Mouse (Mus musculus) lung, postnatal 14 days (tissue): Measurements from ENCODE around the gene Pum1.
A peak's percentile ranks its signal among the peaks of the same experiment; 100 is the strongest.
"Not testable (repeated sequence)": the region's sequence is repeated elsewhere in the genome, so short reads cannot be mapped to it uniquely, and the experiment has no call there.

ENCODE experiments used
- DNase-seq: peaks from one replicate; pipeline ENCODE4 v3.0.0; 2021

The Pum1 gene

GRCm38 (mm10) chr4:130668991-130669390 lies 5.9 kb downstream of the Pum1 start:
- DNase-seq, result no peak

DNA sequence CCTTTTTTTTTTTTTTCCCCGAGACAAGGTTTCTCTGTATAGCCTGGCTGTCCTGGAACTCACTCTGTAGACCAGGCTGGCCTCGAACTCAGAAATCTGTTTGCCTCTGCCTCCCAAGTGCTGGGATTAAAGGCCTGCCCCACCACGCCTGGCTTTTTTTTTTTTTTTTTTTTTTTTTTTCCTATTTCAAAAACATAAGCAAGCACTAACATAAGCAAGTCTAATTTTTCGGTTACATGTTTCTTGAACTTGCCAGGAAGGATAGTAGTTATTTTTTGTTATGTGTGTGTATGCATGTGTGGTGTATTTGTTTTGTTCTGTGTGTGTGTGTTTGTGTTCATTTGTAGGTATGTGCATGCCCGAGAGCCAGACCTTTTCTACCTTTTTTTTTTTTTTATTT lies 6.9 kb downstream of the Pum1 start:
- not testable (repeated sequence) for DNase-seq

DNA sequence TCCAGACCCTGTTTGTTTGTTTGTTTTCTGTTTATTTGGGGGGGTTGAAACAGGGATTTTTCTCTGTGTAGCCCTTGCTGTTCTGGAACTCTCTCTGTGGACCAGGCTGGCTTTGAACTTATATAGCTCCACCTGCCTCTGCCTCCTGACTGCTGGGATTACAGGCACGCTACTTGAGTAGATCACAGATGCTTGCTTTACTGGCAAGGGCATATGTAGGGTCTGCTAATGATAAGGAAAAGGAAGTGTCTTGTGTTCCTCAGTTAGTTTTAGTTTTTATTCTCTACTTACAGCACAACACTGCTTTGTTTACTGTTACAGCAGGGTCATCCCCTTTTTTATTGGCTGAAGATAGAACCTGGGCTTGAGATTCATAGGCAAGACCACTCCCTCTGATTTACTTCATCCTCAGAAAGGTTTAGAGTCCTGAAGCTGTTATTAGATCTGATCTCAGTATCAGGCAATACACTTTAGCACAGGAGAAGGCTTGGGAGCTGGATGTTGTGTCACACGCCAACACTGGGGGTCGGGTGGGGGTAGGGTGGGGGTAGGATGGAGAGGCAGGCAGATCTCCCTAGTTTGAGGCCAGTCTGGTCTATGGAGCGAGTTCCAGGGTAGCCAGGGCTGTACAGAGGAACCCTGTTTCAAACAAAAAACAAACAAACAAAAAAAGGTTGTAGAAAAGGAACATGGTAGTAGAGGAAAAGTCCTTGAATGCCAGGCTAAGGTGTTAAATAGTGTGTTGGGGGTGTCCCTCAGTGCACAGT lies 8.1 kb downstream of the Pum1 start:
- no peak for DNase-seq

DNA sequence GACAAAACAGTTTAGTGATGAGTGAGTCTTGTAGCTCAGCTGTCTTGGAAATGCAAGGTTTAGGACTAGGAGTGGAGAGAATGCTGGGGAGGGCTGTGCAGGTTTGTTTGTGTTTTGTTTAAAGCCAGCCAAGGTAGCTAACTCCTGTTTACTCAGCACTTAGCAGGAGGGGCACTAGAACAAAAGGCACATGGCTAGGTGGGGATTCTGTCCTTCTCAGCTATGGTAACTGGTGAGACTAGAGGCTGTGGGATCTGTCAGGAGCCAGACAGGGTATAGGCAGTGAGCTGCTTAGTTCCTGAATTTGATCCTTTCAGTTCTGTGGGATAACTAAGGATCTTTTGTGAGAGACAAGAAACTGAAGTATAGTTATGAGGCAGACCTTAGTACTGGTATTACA lies 9.0 kb downstream of the Pum1 start:
- peak; percentile 11 for DNase-seq

GRCm38 (mm10) chr4:130676746-130677145 lies 13.6 kb downstream of the Pum1 start:
- DNase-seq, result no peak

DNA sequence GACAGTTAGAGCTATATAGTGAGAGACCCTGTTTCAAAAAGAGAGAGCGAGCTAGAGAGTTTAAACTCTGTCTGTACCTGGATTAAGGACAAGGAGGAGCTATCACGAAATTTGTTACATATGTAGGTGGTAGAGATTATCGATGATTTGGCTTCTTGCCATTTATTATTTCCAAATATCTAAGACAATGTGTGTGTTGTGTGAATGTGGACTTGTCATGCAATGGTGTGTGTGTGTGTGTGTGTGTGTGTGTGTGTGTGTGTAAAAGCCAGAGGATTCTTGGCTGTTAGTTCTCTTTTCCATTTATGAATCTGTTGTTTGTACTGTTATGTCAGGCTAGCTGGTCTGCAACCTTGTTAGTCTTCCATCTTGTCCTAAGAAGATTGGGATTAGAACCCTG lies 15.0 kb downstream of the Pum1 start:
- no peak for DNase-seq

GRCm38 (mm10) chr4:130680676-130681075 lies 17.6 kb downstream of the Pum1 start:
- no peak for DNase-seq

DNA sequence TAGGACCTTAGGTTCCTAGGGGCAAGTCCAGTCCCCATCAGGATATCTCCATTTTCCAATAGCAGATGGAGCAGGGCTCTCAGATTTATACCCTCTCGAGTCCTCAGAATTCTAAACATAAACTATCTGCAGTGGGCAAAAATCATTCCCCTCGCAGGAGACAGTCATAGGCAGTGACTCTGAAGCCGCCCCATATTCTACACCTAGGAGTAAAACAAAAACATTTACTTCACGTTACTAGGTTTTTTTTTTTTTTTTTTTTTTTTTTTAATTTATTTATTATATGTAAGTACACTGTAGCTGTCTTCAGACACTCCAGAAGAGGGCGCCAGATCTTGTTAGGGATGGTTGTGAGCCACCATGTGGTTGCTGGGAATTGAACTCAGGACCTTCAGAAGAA lies 19.9 kb downstream of the Pum1 start:
- not testable (repeated sequence) for DNase-seq

GRCm38 (mm10) chr4:130693936-130694335 lies 30.8 kb downstream of the Pum1 start:
- DNase-seq, result no peak

DNA sequence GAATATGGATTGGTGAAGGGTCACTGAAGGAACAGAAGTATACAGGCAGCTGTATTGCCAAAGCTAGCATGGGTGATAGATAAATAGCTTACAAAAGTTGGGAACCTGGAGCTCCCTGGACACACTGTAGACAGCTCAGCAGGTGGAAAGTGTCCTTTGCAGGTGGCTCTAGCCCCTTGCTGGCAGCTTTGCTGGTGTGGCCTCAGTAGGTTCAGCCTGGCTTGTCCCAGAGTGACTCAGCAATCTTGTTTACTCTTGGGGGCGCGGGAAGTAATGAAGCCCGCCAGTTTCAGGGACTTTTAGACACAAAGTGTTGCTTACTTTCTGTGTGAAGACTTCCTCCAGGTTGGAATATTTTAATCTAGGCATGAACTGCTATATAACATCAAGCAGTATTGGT lies 31.9 kb downstream of the Pum1 start:
- DNase-seq, result no peak

DNA sequence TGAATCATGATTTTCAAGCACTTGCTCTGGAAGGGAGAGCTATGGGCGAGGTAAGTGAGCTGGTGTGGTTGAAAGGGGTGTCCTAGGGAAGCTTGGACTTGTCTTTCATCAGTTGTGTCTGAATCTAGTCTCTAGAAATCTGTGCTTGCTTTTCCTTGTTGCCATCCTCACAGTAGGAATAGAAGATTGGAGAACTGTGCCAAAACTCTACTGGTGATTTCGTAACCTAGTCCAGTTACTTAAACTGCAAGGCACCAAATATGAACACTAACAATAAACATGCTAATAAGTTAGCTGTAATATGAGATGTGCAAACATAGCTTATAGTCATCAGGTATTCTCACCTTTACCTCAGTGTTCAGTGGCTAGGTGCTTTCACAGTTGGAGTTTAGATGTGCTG lies 37.9 kb downstream of the Pum1 start:
- no peak for DNase-seq

- no peak for DNase-seq
Observed at GRCm38 (mm10) chr4:130702835-130703535, 39.9 kb downstream of the Pum1 start.

DNA sequence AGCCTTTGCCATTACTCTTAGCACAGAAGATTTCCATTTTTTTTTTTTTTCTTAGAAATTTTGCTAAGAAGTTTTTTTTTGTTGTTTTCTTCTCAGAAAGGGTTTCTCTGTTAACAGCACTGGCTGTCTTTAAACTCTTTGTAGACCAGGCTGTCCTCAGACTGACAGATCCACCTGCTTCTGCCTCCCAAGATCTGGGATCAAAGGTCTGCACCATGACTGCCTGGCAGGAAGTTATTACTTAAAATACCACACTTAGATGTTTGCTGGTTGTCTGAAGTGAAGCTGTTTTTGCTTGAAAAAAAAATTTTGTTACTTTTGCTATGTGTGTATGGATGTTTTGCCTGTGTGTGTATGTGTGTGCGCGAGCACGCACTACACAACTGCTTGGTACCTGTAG lies 40.5 kb downstream of the Pum1 start:
- no peak for DNase-seq

DNA sequence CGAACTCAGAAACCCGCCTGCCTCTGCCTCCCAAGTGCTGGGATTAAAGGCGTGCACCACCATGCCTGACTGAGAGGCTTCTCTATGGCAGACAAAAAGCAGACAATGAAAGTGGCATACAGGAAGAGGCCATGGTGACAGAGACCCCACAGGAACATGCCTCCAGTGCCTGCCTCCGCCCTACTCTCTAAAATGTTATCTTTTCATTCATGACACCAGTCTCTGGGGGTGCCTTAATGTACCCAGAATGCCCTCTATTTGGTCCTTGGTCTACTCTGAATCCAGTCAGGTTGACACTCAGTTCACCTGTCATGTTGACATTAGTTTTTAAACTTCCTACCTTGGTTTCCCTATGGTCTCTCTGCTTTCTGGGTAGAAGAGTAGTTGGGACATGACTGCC lies 41.5 kb downstream of the Pum1 start:
- no peak for DNase-seq

- DNase-seq, result no peak
Observed at GRCm38 (mm10) chr4:130706215-130707000, 43.3 kb downstream of the Pum1 start.

DNA sequence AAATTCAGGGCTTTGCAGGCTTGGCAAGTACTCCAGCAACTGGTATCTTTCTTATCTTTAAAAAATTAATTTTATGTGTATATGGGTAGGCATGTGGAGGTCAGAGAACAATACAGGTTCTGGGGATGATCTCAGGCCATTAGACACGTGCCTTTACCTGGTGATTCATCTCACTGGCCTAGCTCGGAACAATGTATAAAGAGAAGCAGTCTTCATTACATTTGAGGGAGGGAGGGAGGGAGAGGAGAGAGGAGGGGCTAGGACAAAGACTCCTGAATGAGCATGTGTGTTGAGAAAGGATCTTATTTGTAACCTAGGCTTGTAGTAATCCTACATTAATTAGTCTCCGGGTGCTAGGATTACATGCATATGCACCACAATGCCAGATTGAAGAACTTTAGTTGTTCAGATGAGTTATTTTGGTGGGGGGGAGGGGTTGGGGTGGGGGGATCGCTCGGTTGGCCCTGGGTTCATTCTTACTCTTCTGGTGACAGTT lies 48.3 kb downstream of the Pum1 start:
- no peak for DNase-seq

DNA sequence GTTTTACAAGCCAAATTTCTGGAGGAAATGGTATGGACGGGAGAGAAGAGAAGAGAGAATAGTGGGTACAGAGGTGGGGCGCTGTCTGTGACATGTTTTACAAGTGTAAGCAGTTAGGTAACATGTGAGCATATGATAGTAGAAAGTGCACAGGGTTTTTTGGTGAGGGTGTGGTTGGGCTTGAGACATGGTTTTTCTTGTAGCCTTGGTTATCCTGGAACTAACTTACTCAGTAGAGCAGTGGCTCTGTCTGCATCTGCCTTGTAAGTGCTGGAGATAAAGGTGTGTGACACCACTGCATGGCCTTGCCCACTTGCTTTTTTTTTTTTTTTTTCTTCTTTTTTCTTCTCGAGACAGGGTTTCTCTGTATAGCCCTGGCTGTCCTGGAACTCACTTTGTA lies 49.2 kb downstream of the Pum1 start:
- no peak for DNase-seq

- no peak for DNase-seq
Observed at GRCm38 (mm10) chr4:130713430-130713829, 50.3 kb downstream of the Pum1 start.

DNA sequence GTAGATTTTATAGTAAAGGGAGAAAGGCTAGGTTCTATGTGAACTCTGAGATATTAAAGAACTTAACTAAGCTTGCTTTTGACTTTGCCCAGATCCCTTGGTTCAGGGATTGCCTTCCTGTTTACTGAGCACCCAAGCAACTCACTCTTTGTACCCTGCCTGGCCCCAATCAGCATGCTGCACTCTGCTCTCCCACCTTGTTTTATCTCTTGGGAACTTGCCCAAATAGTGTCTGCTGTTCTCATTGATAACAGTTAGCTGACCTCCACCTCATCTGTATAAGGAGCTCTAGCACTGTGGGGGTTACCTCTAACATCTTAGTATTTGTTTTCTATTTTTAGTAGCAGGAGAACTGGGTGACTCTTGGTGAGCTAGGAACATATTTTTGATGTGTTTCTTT lies 52.0 kb downstream of the Pum1 start:
- no peak for DNase-seq

DNA sequence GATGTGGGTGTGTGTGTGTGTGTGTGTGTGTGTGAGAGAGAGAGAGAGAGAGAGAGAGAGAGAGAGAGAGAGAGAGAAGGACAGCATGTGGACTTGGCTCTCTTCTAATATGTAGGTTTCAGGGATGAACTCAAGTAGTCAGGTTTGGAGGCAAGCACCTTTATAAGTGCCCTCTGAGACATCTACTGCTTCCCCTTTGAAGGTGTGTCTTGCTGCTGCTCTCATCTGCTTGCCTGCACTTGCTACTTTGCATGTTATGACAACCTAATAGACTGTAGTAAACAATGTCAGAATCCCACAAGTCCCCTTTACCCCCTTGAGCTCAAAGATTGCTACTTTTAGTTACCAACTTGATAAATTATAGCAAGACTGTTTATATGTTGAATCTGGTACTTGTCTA lies 52.5 kb downstream of the Pum1 start:
- DNase-seq, result no peak

DNA sequence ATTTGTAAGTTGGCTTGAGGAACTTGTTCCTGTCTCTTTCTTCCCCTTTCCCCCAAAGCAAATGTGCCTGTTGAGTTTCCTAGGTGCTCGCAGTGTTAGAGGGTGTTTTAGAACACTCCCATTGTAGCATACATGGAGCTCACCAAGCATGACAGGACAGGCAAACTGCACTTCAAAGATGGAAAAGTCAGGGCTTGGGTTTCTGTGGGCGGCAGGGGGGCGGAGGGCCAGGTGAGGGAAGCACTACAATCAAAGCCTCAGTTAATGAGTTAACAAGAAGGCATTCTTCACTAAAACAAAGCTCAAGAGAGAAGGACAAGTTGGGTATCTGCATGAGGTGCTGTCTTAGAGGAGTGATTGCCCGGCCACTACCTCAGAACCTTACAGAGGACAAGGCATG lies 56.2 kb downstream of the Pum1 start:
- no peak for DNase-seq

DNA sequence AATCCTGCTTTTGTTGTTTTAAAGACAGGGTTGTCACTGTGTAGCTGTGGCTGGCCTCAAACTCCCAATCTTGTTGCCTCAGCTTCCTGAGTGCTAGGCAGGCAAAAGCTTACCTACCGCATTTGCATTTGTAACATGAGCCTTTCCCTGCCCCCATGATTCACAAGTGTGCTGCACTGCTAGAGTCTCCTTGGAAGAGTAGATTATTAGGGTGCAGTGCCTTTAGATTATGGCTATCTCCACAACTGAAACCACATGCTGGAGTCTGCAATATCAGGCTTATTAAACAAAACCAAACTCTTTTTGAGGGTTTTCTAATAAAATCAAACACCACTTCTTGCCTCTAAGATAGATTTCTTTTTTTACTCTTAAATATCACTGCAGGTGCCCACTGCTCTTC lies 59.5 kb downstream of the Pum1 start:
- DNase-seq, result no peak

- DNase-seq, result no peak
Observed at GRCm38 (mm10) chr4:130726118-130726517, 63.0 kb downstream of the Pum1 start.

GRCm38 (mm10) chr4:130735957-130736356 lies 72.8 kb downstream of the Pum1 start:
- DNase-seq, result no peak
